Mouse (Mus musculus): ENCODE data around the gene Adamts17. TPM values are rescaled to one million over a fixed set of nuclear protein-coding genes. Genes with fewer than 3 reads are reported as not detected.

Adamts17 gene
- total and polyA plus RNA-seq, 3 experiments = not detected

DNA sequence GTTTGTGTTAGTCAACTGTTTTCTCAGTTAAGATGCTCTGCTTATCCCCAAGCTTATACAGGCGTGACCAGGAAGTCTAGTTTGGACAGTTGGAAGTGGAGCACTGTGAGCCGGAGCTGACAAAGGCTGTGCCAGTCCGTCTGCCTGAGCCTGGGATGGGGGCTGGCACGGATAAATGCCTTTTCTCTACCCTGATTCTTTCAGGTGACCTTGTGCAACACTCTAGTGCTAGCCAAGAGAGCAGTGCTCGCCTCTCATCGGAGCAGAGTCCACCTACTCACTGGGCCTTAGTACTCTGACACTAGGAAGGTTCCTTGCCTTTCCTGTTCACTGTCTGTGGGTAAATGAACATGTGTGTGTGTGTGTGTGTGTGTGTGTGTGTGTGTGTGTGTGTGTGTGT, 95.5 kb downstream of the Adamts17 start:
- H3K27me3 ChIP-seq (replicated peaks) = peaks cover 94% of the 10 kb centered on the region
- H3K36me3 ChIP-seq (replicated peaks in 1 of 2; ENCODE audit: control insufficient read depth in 1 of 2, insufficient read depth in 1 of 2, low read length in 1 of 2) = no peaks in the 10 kb centered on the region
- in situ Hi-C loops (cut with MboI; ENCODE audit: low pct_ligation_motif_present, low pct_unique_long_range_greater_than_20kb, low sequenced_read_pairs) (no loop called here), dilution Hi-C loops (cut with MboI; ENCODE audit: extremely low pct_ligation_motif_present, extremely low pct_unique_long_range_greater_than_20kb, low sequenced_read_pairs) (no loop called here)
- H3K9ac ChIP-seq (ENCODE audit: insufficient read depth, low read depth) = no peak overlapping the region
- H3K4me2 ChIP-seq (ENCODE audit: insufficient read depth, low read depth, poor library complexity, severe bottlenecking) = no peak overlapping the region
- H3K9me3 ChIP-seq (replicated peaks; ENCODE audit: low read length) = peaks cover 3% of the 10 kb centered on the region
- H3K79me2 ChIP-seq (replicated peaks; ENCODE audit: control insufficient read depth, extremely low read depth, insufficient read depth, poor library complexity, severe bottlenecking) = no peaks in the 10 kb centered on the region
- DNase-seq (ENCODE audit: extremely low read depth) = no peak
- no peak overlapping the region for H3K27ac ChIP-seq (ENCODE audit: insufficient read depth, low read depth)
- no peak overlapping the region for H3K4me3 ChIP-seq (replicated peaks in 1 of 3; ENCODE audit: low read depth in 2 of 3, low read length in 2 of 3, poor library complexity in 1 of 3)
- no peak for TF ChIP-seq POLR2A (IDR thresholded peaks at IDR 0.05; ENCODE audit: low read depth, low read length)
- TF ChIP-seq UBTF (IDR thresholded peaks at IDR 0.05; ENCODE audit: low read depth, low read length) = no peak
- TF ChIP-seq TCF12 (IDR thresholded peaks at IDR 0.05; ENCODE audit: low read depth, low read length) = no peak
- no peak for TF ChIP-seq RCOR1 (conservative IDR thresholded peaks at IDR 0.05; ENCODE audit: low read depth, low read length)
- no peak for TF ChIP-seq CHD1 (IDR thresholded peaks at IDR 0.05; ENCODE audit: low read depth, low read length)
- TF ChIP-seq GABPA (IDR thresholded peaks at IDR 0.05; ENCODE audit: insufficient replicate concordance, low read depth, low read length) = no peak
- TF ChIP-seq PAX5 (IDR thresholded peaks at IDR 0.05; ENCODE audit: low read length) = no peak
- no peak for TF ChIP-seq ZMIZ1 (IDR thresholded peaks at IDR 0.05; ENCODE audit: low read depth, low read length)
- TF ChIP-seq MEF2A (IDR thresholded peaks at IDR 0.05; ENCODE audit: borderline replicate concordance, low read depth, low read length) = no peak
- TF ChIP-seq BHLHE40 (IDR thresholded peaks at IDR 0.05; ENCODE audit: low read depth, low read length) = no peak
- TF ChIP-seq MAFK (IDR thresholded peaks at IDR 0.05; ENCODE audit: insufficient replicate concordance, low read length) = no peak
- TF ChIP-seq ETS1 (conservative IDR thresholded peaks at IDR 0.05; ENCODE audit: low read depth, low read length) = no peak
- no peaks in the 10 kb centered on the region for H3K4me1 ChIP-seq (ENCODE audit: control insufficient read depth in 1 of 2, insufficient read depth in 2 of 2)

DNA sequence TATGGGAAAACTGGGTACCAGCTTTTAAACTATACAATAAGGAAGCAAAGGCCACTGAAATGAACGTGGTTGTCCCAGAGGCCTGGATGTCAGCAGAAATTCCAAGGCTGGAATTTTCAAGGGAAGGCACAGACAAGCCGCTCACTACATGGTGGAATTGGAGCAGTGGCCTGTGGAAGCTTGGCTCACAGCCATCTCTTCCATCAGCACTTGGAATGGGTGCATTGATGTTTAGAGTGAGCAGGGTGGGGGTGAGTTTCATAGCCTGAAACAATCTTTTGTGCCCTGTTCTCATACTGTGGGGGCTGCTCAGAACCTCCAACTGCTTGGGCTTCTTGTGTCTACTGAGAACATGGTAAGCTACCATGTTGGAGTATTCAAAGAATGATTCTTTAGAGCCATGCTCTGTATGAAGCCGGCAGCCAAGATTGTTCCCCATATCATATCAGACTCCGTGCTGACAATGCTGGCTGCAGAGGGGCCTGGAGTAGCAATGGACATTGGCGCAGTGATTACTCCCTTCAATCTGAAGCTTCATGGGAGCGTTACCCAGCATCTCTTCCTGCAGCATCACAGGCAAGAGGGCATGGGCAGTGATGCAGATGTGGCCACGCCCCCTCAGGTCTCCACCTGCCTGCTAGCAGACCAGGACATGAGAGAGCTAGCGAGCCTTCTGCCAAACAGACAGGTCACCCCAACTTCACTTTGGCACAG, 96.7 kb downstream of the Adamts17 start:
- TF ChIP-seq BHLHE40 (IDR thresholded peaks at IDR 0.05; ENCODE audit: low read depth, low read length) (no peak), RCOR1 (conservative IDR thresholded peaks at IDR 0.05; ENCODE audit: low read depth, low read length) (no peak), SIN3A (IDR thresholded peaks at IDR 0.05; ENCODE audit: low read length) (no peak), JUN (IDR thresholded peaks at IDR 0.05; ENCODE audit: insufficient read depth, low read depth, low read length) (no peak)
- in situ Hi-C loops (cut with MboI; ENCODE audit: low pct_ligation_motif_present, low pct_unique_long_range_greater_than_20kb, low sequenced_read_pairs) (no loop called here), dilution Hi-C loops (cut with MboI; ENCODE audit: extremely low pct_ligation_motif_present, extremely low pct_unique_long_range_greater_than_20kb, low sequenced_read_pairs) (no loop called here)
- Histone ChIP-seq H3K9ac (ENCODE audit: insufficient read depth, low read depth) (no peak overlapping the region), H3K36me3 (replicated peaks in 1 of 2; ENCODE audit: control insufficient read depth in 1 of 2, insufficient read depth in 1 of 2, low read length in 1 of 2) (no peaks in the 10 kb centered on the region), H3K79me2 (replicated peaks; ENCODE audit: control insufficient read depth, extremely low read depth, insufficient read depth, poor library complexity, severe bottlenecking) (no peaks in the 10 kb centered on the region), H3K4me3 (replicated peaks in 1 of 3; ENCODE audit: low read depth in 2 of 3, low read length in 2 of 3, poor library complexity in 1 of 3) (no peak overlapping the region), H3K4me1 (ENCODE audit: control insufficient read depth in 1 of 2, insufficient read depth in 2 of 2) (no peaks in the 10 kb centered on the region), H3K4me2 (ENCODE audit: insufficient read depth, low read depth, poor library complexity, severe bottlenecking) (no peak overlapping the region), H3K27me3 (replicated peaks) (peaks cover 94% of the 10 kb centered on the region), H3K9me3 (replicated peaks; ENCODE audit: low read length) (peaks cover 3% of the 10 kb centered on the region), H3K27ac (ENCODE audit: insufficient read depth, low read depth) (no peak overlapping the region)
- DNase-seq (ENCODE audit: extremely low read depth) = no peak
